Mouse (Mus musculus): ENCODE measurements around the gene Tnfrsf1a.

The Tnfrsf1a gene

DNA sequence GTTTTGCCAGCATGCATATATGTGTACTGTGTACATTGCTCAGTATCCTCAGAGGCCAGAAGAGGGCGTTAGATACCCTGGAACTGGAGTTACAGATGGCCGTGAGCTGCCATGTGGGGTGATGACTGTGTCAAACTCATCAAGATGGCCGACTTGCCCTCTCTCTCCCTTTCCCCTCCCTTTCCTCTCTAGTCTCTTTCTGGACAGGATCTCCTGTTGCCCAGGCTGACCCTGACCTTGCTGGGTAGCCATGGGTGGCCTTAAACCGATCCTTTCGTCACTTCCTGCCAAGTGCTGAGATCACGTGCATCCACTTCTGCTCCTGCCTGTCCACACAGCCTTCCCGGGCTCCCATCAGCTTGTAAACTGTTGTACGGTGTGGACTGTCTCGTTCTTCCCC, 10.8 kb downstream of the Tnfrsf1a start:
- POLR2A ChIA-PET, result interaction anchor here in 3 of 4 experiments (0.6 to 1.5 kb wide), 11 partner anchors 10 to 239 kb away, joined by 3 to 5 read pairs (median 3); no protein-coding TSS in a partner anchor
- CTCF ChIA-PET, result interaction anchor here in 2 of 4 experiments (0.6 to 1.5 kb wide), 10 partner anchors 10 to 302 kb away, joined by 3 to 5 read pairs (median 3); no protein-coding TSS in a partner anchor

DNA sequence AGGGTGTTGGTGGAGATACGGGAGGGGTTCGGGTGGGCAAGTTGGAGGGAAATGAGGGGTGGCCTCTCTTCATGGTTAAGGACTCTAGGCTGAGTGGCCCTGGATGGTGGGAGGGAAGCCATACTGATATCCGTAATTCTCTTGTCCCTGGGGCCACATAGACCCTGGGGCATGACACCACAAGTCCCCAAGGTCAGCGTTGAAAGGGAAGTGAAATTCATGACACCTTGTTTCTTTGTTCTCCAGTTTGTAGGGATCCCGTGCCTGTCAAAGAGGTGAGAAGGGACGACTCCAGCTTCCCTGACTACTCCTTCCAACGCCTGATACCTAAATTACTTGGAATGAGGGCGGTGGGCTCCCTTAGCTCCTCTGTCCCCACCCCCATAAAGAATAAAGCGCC, 11.7 kb downstream of the Tnfrsf1a start:
- ChIA-PET POLR2A (interaction anchor here in 3 of 4 experiments (0.9 to 5.0 kb wide), 15 partner anchors 9 to 238 kb away, joined by 3 to 33 read pairs (median 4); partner anchors contain the start of genes Plekhg6 (in 1 of the 3) and Tnfrsf1a (in 1 of the 3)), CTCF (interaction anchor here in 2 of 4 experiments (0.6 to 1.5 kb wide), 9 partner anchors 11 to 653 kb away, joined by 3 to 5 read pairs (median 4); no protein-coding TSS in a partner anchor)

GRCm38 (mm10) chr6:125361467-125362291, 12.5 kb downstream of the Tnfrsf1a start:
- CTCF ChIA-PET, result interaction anchor here in 3 of 4 experiments (0.6 to 1.5 kb wide), 20 partner anchors 9 to 242 kb away, joined by 3 to 6 read pairs (median 4); partner anchors contain the start of gene Tnfrsf1a (in 1 of the 3)
- POLR2A ChIA-PET, result interaction anchor here in 3 of 4 experiments (0.7 to 5.0 kb wide), 13 partner anchors 10 to 196 kb away, joined by 3 to 41 read pairs (median 5); partner anchors contain the start of genes Plekhg6 (in 1 of the 3) and Tnfrsf1a (in 1 of the 3)

GRCm38 (mm10) chr6:125363021-125363420, 13.9 kb downstream of the Tnfrsf1a start:
- ChIA-PET CTCF (interaction anchor here in 3 of 4 experiments (0.7 to 2.8 kb wide), 14 partner anchors 14 to 240 kb away, joined by 3 to 16 read pairs (median 3); partner anchors contain the start of gene Tnfrsf1a (in 1 of the 3)), POLR2A (interaction anchor here in 3 of 4 experiments (0.5 to 5.0 kb wide), 26 partner anchors 8 to 230 kb away, joined by 3 to 41 read pairs (median 7); partner anchors contain the start of genes Plekhg6 (in 1 of the 3) and Tnfrsf1a (in 1 of the 3))

GRCm38 (mm10) chr6:125363451-125364242, 14.5 kb downstream of the Tnfrsf1a start:
- ChIA-PET POLR2A (interaction anchor here in 3 of 4 experiments (0.5 to 5.0 kb wide), 62 partner anchors 8 to 622 kb away, joined by 3 to 41 read pairs (median 5); partner anchors contain the start of genes Mrpl51 (in 2 of the 3), Ncapd2 (in 2 of the 3), Tnfrsf1a (in 2 of the 3) and Grcc10 (in 1 of the 3)), CTCF (interaction anchor here (0.5 to 2.8 kb wide), 37 partner anchors 9 to 1279 kb away, joined by 3 to 16 read pairs (median 3); no protein-coding TSS in a partner anchor)

DNA sequence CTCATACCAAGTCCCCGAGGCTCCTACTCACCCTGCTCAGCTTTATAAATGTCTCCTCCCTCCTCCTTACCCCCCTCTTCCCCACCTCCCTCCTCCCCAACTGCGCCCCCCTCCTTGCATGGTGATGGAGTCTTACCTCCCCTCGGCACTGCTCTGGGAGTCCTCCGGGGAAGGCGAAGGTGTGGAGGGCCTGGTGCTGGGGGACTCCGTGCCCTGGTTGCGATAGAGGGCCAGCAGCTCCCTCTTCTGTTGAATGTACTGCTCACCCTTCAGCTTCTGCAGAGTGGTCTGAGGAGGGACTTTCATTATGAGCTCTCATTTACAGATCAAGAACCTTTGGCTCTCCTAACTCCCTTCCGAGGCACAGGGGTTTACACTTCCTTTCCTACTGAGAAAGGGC, 15.3 kb downstream of the Tnfrsf1a start:
- CTCF ChIA-PET, result interaction anchor here (0.5 to 2.8 kb wide), 31 partner anchors 9 to 879 kb away, joined by 3 to 16 read pairs (median 4); no protein-coding TSS in a partner anchor
- POLR2A ChIA-PET, result interaction anchor here in 3 of 4 experiments (0.6 to 5.0 kb wide), 60 partner anchors 7 to 623 kb away, joined by 3 to 41 read pairs (median 5); partner anchors contain the start of genes Mrpl51 (in 2 of the 3), Ncapd2 (in 2 of the 3), Tnfrsf1a (in 2 of the 3) and Grcc10 (in 1 of the 3)

DNA sequence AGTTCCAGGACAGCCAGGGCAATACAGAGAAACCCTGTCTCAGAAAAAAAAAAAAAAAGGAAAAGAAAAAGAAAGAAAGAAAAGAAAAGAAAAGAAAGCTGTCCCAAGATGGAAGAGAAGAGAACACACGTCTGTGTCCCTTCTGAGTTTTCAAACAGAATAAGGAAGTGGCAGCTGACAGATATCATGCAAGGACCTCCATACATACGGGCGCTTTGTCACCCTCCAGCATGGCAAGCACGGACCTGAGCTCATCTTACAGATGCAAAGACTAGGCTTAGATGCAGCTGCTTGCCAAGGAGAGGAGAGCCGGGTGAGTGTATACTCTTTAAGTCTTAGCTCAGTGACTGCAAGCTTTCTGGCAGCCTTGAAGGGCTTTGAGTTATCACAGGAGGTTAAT, 16.4 kb downstream of the Tnfrsf1a start:
- ChIA-PET POLR2A (interaction anchor here in 3 of 4 experiments (0.9 to 5.0 kb wide), 13 partner anchors 8 to 80 kb away, joined by 3 to 41 read pairs (median 10); partner anchors contain the start of genes Plekhg6 (in 1 of the 3), Tnfrsf1a (in 1 of the 3) and Tuba3a (in 1 of the 3)), CTCF (interaction anchor here in 3 of 4 experiments (0.7 to 2.8 kb wide), 10 partner anchors 22 to 237 kb away, joined by 3 to 16 read pairs (median 4); no protein-coding TSS in a partner anchor)

DNA sequence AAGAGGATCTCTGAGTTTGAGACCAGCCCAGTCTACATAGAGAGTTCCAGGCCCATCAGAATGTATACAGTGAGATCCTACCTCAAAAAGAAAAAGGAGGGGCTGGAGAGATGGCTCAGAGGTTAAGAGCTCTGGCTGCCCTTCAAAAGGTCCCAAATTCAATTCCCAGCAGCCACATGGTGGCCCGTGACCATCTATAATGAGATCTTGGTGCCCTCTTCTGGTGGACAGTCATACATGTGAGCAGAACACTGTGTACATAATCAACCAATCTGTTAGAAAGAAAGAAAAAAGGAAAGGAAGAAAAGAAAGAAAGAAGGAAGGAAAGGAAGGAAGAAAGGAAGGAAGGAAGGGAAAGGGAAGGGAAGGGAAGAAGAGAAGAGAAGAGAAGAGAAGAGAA, 17.0 kb downstream of the Tnfrsf1a start:
- CTCF ChIA-PET, result interaction anchor here in 3 of 4 experiments (0.7 to 1.9 kb wide), 8 partner anchors 23 to 235 kb away, joined by 3 to 8 read pairs (median 4); no protein-coding TSS in a partner anchor
- POLR2A ChIA-PET, result interaction anchor here in 3 of 4 experiments (0.9 to 6.6 kb wide), 9 partner anchors 8 to 81 kb away, joined by 3 to 35 read pairs (median 5); partner anchors contain the start of gene Tuba3a (in 1 of the 3)

DNA sequence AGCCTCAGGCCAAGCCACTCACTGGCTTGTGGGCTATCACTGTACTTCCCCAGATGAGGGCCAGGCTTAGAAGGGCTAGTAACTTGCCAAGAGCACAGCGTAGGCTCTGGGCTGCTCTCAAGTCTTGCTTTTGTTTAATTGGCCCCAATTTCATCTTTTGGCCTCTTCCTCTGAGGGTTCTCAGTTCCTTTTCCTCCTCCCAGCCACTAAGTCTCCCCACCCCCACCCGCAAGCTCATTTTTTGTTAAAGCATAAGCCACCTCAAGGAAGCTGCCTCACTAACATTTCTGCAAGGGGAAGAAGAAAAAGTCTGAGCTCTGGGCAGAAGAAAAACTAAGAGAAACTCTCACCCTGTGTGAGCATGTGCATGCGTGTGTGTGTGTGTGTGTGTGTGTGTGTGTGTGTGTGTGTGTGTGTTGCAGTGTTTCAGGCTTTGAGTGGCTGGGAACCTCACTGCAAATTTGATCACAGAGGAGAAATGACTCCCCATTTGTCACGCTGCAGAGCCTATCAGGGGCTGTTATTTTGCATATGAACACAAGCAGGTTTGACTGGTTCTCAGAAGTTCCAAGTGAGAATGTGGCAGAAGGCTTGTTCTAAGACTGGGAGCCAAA, 18.7 kb downstream of the Tnfrsf1a start:
- CTCF ChIA-PET, result interaction anchor here (0.5 to 1.2 kb wide), 9 partner anchors 11 to 102 kb away, joined by 3 to 7 read pairs (median 3); no protein-coding TSS in a partner anchor
- POLR2A ChIA-PET, result interaction anchor here (0.5 to 6.6 kb wide), 31 partner anchors 9 to 256 kb away, joined by 3 to 35 read pairs (median 3); no protein-coding TSS in a partner anchor

GRCm38 (mm10) chr6:125377042-125377441, 27.9 kb downstream of the Tnfrsf1a start:
- CTCF ChIA-PET, result interaction anchor here in 2 of 4 experiments (1.0 to 1.8 kb wide), 4 partner anchors 15 to 226 kb away, joined by 3 to 9 read pairs (median 4); no protein-coding TSS in a partner anchor
- POLR2A ChIA-PET, result interaction anchor here (0.7 to 4.3 kb wide), 19 partner anchors 8 to 565 kb away, joined by 3 to 33 read pairs (median 4); partner anchors contain the start of genes Gapdh (in 1 of the 4), Mrpl51 (in 1 of the 4) and Ncapd2 (in 1 of the 4)

- ChIA-PET POLR2A (interaction anchor here (0.6 to 4.3 kb wide), 50 partner anchors 8 to 1363 kb away, joined by 3 to 33 read pairs (median 4); partner anchors contain the start of genes Cd9 (in 1 of the 4), Gapdh (in 1 of the 4), Kcna6 (in 1 of the 4) and Mlf2 (in 1 of the 4)), CTCF (interaction anchor here in 2 of 4 experiments (0.9 to 1.8 kb wide), 11 partner anchors 11 to 243 kb away, joined by 3 to 9 read pairs (median 4); no protein-coding TSS in a partner anchor)
Measured at GRCm38 (mm10) chr6:125377582-125378451, 28.7 kb downstream of the Tnfrsf1a start.

GRCm38 (mm10) chr6:125378621-125379020, 29.5 kb downstream of the Tnfrsf1a start:
- ChIA-PET CTCF (interaction anchor here in 3 of 4 experiments (0.5 to 1.8 kb wide), 11 partner anchors 11 to 505 kb away, joined by 3 to 9 read pairs (median 4); no protein-coding TSS in a partner anchor), POLR2A (interaction anchor here in 3 of 4 experiments (0.6 to 4.3 kb wide), 40 partner anchors 8 to 447 kb away, joined by 3 to 33 read pairs (median 4); partner anchors contain the start of genes Cd9 (in 1 of the 3) and Mlf2 (in 1 of the 3))

DNA sequence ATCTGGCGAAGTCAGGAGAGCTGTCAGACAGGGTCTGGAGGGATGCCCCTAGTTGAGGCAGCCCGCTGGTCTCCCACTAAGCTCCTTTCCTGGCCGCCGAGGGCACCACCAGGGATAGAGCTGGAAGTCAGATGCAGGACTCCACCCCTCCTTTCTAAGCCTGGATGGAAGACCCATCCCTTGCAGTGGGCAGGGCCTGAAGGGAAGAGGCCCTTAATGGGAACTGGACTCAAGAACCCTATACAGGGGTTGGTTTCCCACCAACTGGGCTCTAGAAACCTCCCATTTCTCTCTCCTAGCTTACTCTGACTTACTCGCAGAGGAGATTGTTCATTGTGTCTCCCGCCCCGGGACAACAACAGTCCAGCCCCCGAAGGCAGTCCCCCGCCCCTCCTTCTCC, 30.6 kb downstream of the Tnfrsf1a start:
- ChIA-PET CTCF (interaction anchor here in 3 of 4 experiments (0.6 to 1.7 kb wide), 5 partner anchors 9 to 282 kb away, joined by 3 to 4 read pairs (median 4); no protein-coding TSS in a partner anchor), POLR2A (interaction anchor here in 2 of 4 experiments (0.6 to 4.3 kb wide), 19 partner anchors 9 to 1915 kb away, joined by 3 to 33 read pairs (median 6); no protein-coding TSS in a partner anchor)

GRCm38 (mm10) chr6:125380372-125381360, 31.5 kb downstream of the Tnfrsf1a start, which contains the start of gene Plekhg6:
Gene Plekhg6, minus strand, starts transcription at chr6:125380793.
- ChIA-PET POLR2A (interaction anchor here in 2 of 4 experiments (0.6 to 4.3 kb wide), 13 partner anchors 8 to 1914 kb away, joined by 3 to 33 read pairs (median 7); no protein-coding TSS in a partner anchor), CTCF (interaction anchor here in 2 of 4 experiments (0.6 to 0.7 kb wide), 4 partner anchors 8 to 281 kb away, joined by 3 to 4 read pairs (median 4); no protein-coding TSS in a partner anchor)
